Mouse (Mus musculus) cerebellum, adult 2 months (tissue): ENCODE results near the gene A3galt2. TPM values are rescaled to one million over a fixed set of nuclear protein-coding genes. Genes with fewer than 3 reads are reported as not detected.

ENCODE experiments used
- DNase-seq, 2 experiments: peaks; one replicate each; pipeline ENCODE4 v3.0.0; 2021
- H3K27ac ChIP-seq: fragments of 200-500 bp; 2 replicates; pipeline ENCODE4 v1.5.1; 2012; ENCODE audit warnings: low read length, control low read depth, inconsistent platforms; ENCODE audit not compliant: insufficient read depth
- H3K27me3 ChIP-seq: fragments of 200-500 bp; 2 replicates; pipeline ENCODE4 v1.6.1; 2012; ENCODE audit warnings: inconsistent platforms, mild to moderate bottlenecking, low read length, moderate library complexity; ENCODE audit not compliant: control insufficient read depth, insufficient read depth
- H3K4me1 ChIP-seq: fragments of 200-500 bp; 2 replicates; pipeline ENCODE4 v1.6.1; 2011; ENCODE audit warnings: low read length; ENCODE audit not compliant: control insufficient read depth, insufficient read depth
- H3K4me3 ChIP-seq: fragments of 200-500 bp; replicated peaks from 2 replicates; pipeline ENCODE3; 2011; ENCODE audit warnings: mild to moderate bottlenecking, low read depth, low read length, control low read depth; ENCODE audit not compliant: insufficient read depth
- CTCF ChIP-seq: fragments of 200-500 bp; IDR thresholded peaks from 2 replicates; pipeline ENCODE4 v1.5.1; 2011; ENCODE audit warnings: low read depth, mild to moderate bottlenecking, control low read depth, low read length, moderate library complexity, borderline replicate concordance; ENCODE audit not compliant: insufficient read depth
- POLR2A ChIP-seq: fragments of 200-500 bp; IDR thresholded peaks from 2 replicates; pipeline ENCODE4 v1.6.1; 2011; ENCODE audit warnings: low read length, control low read depth, borderline replicate concordance; ENCODE audit not compliant: insufficient read depth
- WGBS: fragments of 180-500 bp; shearing (Covaris S2); methylation state at CpG from one replicate; pipeline ENCODE4 v1.1.7; 2018; 5-methylcytosine and 5-hydroxymethylcytosine counted together
- polyA plus RNA-seq: library from polyadenylated mRNA; depleted of rRNA; stranded (reverse); fragments of >200 nt; gene quantifications from 2 replicates; pipeline ENCODE4 v1.2.3, GENCODE M21; 2012

The A3galt2 gene
- polyA plus RNA-seq, 1 experiment = 1.9 TPM

DNA sequence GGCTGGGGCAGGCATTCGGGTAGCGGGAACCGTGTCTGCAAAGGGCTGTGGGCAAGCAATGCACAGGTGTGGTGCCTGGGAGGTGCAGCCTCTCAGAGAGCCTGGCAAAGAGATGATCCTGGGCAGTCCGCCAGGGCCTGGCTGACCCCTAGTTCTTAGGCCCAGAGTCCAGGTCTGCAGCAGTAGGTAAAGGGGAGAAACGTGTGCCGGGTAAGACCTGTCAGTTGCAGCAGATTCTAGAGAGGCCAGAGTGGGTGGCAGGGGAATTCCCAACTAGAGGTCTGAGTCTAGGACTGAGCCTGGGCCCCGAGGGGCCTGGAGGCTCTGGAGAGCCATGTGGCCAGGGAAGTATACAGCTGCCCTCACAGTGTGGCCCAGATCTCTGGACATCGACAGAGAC, 39.0 kb downstream of the A3galt2 start:
- H3K27me3 ChIP-seq = no peaks in the 10 kb centered on the region
- no peak overlapping the region for H3K4me3 ChIP-seq
- peak; percentile 51 to 53 for DNase-seq
- H3K27ac ChIP-seq = no peak overlapping the region
- peaks cover 22% of the 10 kb centered on the region for H3K4me1 ChIP-seq
- no peak for TF ChIP-seq POLR2A
- no peak for TF ChIP-seq CTCF
- 25% methylated on average over 8 of the region's 8 CpGs for WGBS

DNA sequence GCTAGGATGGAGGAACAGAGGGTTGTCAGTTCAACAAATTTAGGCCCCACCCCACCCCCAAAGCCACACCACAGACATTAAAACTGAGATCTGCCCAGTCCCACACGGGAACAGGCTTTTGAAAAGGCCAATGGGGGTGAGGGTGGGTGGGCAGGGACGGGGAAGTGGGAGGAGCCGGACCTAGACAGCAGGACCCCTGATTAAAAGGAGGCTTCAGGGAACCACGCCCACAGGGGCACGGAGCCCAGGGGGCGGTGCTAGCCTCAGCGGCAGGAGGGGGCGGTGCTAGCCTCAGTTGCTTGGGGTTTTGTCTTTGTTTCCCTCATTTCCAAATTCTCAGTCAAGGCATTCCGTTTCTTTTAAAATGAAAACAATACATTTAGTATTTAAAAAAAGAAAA, 40.4 kb downstream of the A3galt2 start:
- 27% methylated on average over 9 of the region's 9 CpGs for WGBS
- Histone ChIP-seq H3K27ac (no peak overlapping the region), H3K4me1 (peaks cover 22% of the 10 kb centered on the region), H3K27me3 (no peaks in the 10 kb centered on the region), H3K4me3 (no peak overlapping the region)
- TF ChIP-seq CTCF = no peak
- no peak for TF ChIP-seq POLR2A
- DNase-seq = no peak

DNA sequence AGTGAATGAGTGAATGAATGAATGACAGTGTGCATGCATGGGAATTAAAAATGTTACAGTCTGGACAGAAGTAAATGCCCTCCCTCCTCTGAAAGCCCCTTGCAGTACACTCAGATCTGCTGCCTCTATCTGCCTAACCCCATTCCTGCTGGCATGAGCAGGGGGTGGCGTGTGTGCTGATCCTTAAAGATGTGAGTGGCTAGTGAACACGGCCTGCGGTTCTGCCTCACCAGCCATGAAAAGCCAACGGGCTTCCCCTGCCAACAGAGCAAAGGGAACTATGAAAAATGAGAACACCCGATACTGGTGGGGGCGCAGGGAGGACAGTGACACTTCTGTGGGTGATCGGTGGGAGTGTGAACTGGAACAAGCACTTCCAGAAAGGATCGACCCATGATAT, 41.6 kb downstream of the A3galt2 start:
- H3K4me1 ChIP-seq = peaks cover 23% of the 10 kb centered on the region
- no peak for TF ChIP-seq POLR2A
- no peak overlapping the region for H3K4me3 ChIP-seq
- no peaks in the 10 kb centered on the region for H3K27me3 ChIP-seq
- WGBS = 40% methylated on average over 8 of the region's 8 CpGs
- DNase-seq = no peak
- H3K27ac ChIP-seq = no peak overlapping the region

GRCm38 (mm10) chr4:128801675-128802465, 46.7 kb downstream of the A3galt2 start:
- Histone ChIP-seq H3K27ac (no peak overlapping the region), H3K27me3 (no peaks in the 10 kb centered on the region), H3K4me3 (no peak overlapping the region), H3K4me1 (peaks cover 34% of the 10 kb centered on the region)
- no peak for DNase-seq
- TF ChIP-seq POLR2A (no peak), CTCF (no peak)
- WGBS = 68% methylated on average over 9 of the region's 9 CpGs

DNA sequence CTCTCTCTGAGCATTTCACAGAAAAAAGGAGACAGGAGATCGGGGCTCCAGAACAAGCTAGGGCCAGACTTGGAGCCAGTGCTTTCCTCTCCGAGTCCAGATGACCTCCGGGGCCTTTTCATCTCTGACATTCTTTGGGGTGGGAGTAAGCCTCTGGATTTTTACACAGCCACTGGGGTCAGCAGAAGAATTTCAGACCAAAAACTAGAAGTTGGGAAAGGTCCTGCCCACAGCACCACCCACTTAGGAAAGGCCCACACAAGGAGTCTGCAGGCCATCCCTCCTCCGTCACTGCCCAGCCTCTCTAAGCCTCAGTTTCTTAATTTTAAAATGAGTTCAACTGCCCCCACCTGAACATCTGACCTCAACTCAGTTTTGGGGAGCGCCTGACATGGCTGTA, 48.4 kb downstream of the A3galt2 start:
- H3K4me3 ChIP-seq = no peak overlapping the region

DNA sequence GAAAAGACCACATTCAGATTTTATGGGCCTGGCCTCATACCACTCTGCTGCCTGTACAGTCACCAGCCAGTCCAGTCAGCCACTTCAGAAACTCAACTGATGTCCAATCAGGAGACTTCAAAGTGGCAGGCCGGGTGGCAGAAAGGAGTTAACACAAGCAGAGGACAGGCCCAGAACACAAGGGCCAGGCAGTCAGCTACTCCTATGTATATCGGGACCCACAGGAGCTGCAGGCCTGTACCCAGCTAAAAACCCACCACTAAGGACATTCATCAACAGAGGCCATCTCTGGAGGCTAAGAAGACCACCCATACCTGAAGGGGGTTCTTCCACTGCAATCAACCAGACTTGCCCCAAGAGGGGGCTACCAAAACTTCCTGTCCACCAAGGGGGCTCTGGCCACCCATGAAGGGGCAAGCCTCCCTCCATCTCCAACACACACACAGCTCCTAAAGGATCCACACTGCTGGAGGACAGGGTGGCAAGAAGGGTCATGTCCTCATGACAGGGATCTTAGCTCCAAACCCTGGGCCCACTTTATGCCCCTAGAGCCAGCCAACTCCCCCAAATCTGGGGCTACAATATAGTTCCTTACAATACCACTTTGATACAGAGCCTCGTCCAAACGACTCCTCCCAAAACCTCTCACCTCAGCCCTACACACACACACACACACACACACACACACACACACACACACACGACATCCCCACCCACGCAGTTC, 49.4 kb downstream of the A3galt2 start:
- TF ChIP-seq POLR2A (no peak), CTCF (no peak)
- peaks cover 26% of the 10 kb centered on the region for H3K4me1 ChIP-seq
- no peaks in the 10 kb centered on the region for H3K27me3 ChIP-seq
- DNase-seq = no peak
- WGBS = 1% methylated on average over 6 of the region's 6 CpGs
- H3K27ac ChIP-seq = no peak overlapping the region
- H3K4me3 ChIP-seq = peak overlapping the region; percentile 83

More for the DNA sequence above, 48.4 kb downstream of the A3galt2 start:
- Histone ChIP-seq H3K27me3 (no peaks in the 10 kb centered on the region), H3K4me1 (peaks cover 28% of the 10 kb centered on the region), H3K27ac (no peak overlapping the region)
- 73% methylated on average over 5 of the region's 5 CpGs for WGBS
- TF ChIP-seq POLR2A = no peak
- TF ChIP-seq CTCF = no peak
- no peak for DNase-seq

DNA sequence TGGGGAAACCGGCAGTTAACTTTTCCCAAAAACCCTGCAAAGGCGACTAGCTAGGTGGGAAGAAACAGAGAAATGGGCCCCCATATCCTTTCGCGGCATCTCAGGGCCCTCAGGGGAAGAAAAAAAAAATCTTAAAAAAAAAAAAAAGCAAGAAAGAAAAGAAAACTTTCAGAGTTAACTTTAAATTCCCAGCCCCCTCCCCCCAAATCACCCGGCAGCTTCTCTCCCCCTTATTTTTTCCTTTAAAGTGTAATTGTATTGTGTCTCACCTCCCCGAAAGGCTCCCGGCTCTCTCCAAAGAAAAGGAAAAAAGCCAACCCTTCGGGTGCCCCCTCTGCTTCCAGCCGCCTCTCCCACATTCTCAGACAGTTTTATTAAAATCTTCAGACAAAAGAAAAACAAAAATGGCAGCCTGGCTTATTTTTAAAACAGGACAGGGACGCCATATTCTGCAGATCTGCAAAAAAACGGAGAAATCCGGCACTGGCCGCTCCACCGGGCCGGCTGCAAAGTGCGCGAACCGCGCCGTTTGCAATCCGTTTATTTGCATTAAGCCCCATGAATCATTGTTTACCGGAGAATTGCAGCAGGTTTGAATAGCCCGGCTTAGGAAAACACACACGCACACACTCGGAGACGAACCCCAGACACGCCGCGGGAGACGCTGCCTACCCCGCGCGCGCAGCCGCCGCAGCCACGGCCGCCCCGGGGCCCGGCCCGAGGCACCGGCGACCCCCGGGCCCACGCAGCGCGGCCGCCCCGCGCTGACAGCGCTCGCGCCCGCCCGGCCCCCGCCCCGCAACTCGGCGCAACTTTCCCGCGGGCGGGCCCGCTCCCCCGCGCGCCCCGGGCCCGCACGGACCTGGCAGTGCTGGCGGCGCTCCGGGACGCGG, 50.2 kb downstream of the A3galt2 start:
- TF ChIP-seq CTCF (no peak), POLR2A (no peak)
- Histone ChIP-seq H3K4me3 (peak overlapping the region; percentile 83), H3K27me3 (no peaks in the 10 kb centered on the region), H3K4me1 (peaks cover 26% of the 10 kb centered on the region), H3K27ac (peak overlapping the region; percentile 51)
- WGBS = under 1% methylated on average over 74 of the region's 74 CpGs
- DNase-seq = peak; percentile 61 to 67
